Mouse (Mus musculus) E14TG2a.4 (cell line): ENCODE data around the gene Ggt5.

Experiments used
- CTCF ChIP-seq: conservative IDR thresholded peaks from 2 replicates; pipeline ENCODE4 v1.5.1; 2014; ENCODE audit warnings: low read length
- NANOG ChIP-seq: IDR thresholded peaks from 2 replicates; pipeline ENCODE4 v1.6.1; 2014; ENCODE audit warnings: borderline replicate concordance, low read length, mixed read lengths

DNA sequence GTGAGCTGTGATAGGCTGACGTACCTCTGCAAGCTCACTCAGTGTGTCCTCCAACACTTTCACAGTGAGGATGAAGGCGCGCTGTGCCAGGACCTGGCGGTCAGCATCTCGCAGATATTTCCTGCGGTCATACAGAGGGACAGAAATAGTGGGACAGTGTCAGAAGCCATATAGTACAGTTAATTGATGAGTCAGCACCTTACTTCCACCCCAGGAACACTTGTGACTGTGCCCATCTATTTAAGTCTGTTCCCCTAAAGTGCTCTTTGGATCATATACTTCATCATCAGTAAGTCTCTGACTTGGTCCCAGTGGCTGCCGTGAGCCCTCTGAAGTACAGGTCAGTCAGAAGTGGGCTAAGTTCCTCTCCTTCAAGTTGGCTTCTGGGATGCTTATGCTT is 68.6 kb downstream of the Ggt5 start:
- TF ChIP-seq CTCF (no peak), NANOG (no peak)
